Mouse (Mus musculus) liver, postnatal 0 days (tissue): Measurements from ENCODE around the gene Pde4d. TPM values are rescaled to one million over a fixed set of nuclear protein-coding genes. Genes with fewer than 3 reads are reported as not detected.
A peak's percentile ranks its signal among the peaks of the same experiment; 100 is the strongest.

Experiments used
- ATAC-seq: fragments of 200-750 bp; cut with Nextera tagmentation; 2 replicates; pipeline ENCODE4 v1.8.0; 2017; ENCODE audit warnings: mild to moderate bottlenecking, moderate library complexity
- DNase-seq: peaks from one replicate; pipeline ENCODE4 v3.0.0-alpha.2; 2016
- H3K27ac ChIP-seq: fragments of 300-500 bp; sonication (generic); 2 replicates; pipeline ENCODE4 v1.5.1; 2014; ENCODE audit warnings: antibody characterized with exemption, moderate library complexity, mild to moderate bottlenecking, low read depth
- H3K27me3 ChIP-seq: fragments of 300-500 bp; sonication (generic); 2 replicates; pipeline ENCODE4 v1.6.1; 2014; ENCODE audit warnings: low read length, control low read depth, mixed read lengths; ENCODE audit not compliant: insufficient read depth
- H3K36me3 ChIP-seq: fragments of 300-500 bp; sonication (generic); replicated peaks from 2 replicates; pipeline ENCODE4 v1.6.1; 2014; ENCODE audit warnings: mild to moderate bottlenecking, control low read depth, low read length, moderate library complexity, mixed read lengths; ENCODE audit not compliant: insufficient read depth
- H3K4me1 ChIP-seq: fragments of 300-500 bp; sonication (generic); 2 replicates; pipeline ENCODE4 v1.6.1; 2014; ENCODE audit warnings: antibody characterized with exemption, mild to moderate bottlenecking, control low read depth; ENCODE audit not compliant: insufficient read depth
- H3K4me2 ChIP-seq: fragments of 300-500 bp; sonication (generic); 2 replicates; pipeline ENCODE4 v1.6.1; 2014; ENCODE audit warnings: low read depth, mild to moderate bottlenecking, low read length, moderate library complexity, mixed read lengths
- H3K4me3 ChIP-seq: fragments of 300-500 bp; sonication (generic); 2 replicates; pipeline ENCODE4 v1.5.1; 2014; ENCODE audit warnings: low read depth, low read length
- H3K9ac ChIP-seq: fragments of 300-500 bp; sonication (generic); replicated peaks from 2 replicates; pipeline ENCODE4 v1.6.1; 2014; ENCODE audit warnings: mild to moderate bottlenecking, moderate library complexity
- H3K9me3 ChIP-seq: fragments of 300-500 bp; sonication (generic); 2 replicates; pipeline ENCODE4 v1.6.1; 2016; ENCODE audit warnings: mild to moderate bottlenecking, control low read depth, low read length, mixed read lengths
- CTCF ChIP-seq: sonication (generic); IDR thresholded peaks from 2 replicates; pipeline ENCODE4 v1.5.1; 2016; ENCODE audit warnings: antibody characterized with exemption, low read depth
- EP300 ChIP-seq: IDR thresholded peaks from 2 replicates; pipeline ENCODE4 v1.6.1; 2016; ENCODE audit warnings: antibody characterized with exemption, low read depth, mild to moderate bottlenecking
- WGBS: fragments of 180-500 bp; shearing (Covaris S2); extraction: QIAGEN DNeasy Blood & Tissue Kit; methylation state at CpG from one replicate; pipeline ENCODE4 v1.1.7; 2014; ENCODE audit not compliant: insufficient replicate concordance; 5-methylcytosine and 5-hydroxymethylcytosine counted together
- polyA plus RNA-seq: library from polyadenylated mRNA; unstranded; fragments of >200 nt; fragmentation: Nextera tagmentation; extraction: Ambion mirVana; gene quantifications from 2 replicates; pipeline ENCODE4 v1.2.1, GENCODE M21; 2015

The Pde4d gene
- polyA plus RNA-seq, 1 experiment from 2014 or later = 6.1 TPM

DNA sequence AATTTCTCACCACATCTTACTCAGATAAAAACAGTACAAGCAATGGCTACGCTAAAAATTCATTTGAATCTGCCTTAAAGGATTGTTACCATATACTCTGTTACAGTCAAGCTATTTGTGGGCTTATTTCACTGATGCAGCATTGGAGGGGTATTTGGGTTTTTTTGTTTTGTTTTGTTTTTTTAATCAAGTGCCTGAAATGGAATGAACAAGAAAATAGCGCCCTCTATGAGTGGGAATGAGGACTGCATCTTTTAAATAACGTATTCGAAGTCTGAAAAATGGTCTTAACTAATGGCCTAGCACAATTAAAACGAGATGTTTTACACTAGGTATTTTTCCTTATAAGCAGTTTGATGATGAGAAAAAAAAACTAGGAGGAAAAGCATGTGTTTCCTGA is 1098.5 kb downstream of the Pde4d start:
- Histone ChIP-seq H3K36me3 (no peaks in the 10 kb centered on the region), H3K4me3 (no peak overlapping the region), H3K4me1 (no peaks in the 10 kb centered on the region), H3K27me3 (no peaks in the 10 kb centered on the region), H3K4me2 (no peak overlapping the region), H3K27ac (no peak overlapping the region), H3K9ac (no peak overlapping the region), H3K9me3 (no peaks in the 10 kb centered on the region)
- TF ChIP-seq CTCF (peak; percentile 50), EP300 (no peak)
- ATAC-seq (no peak), DNase-seq (no peak)
- 62% methylated on average over 5 of the region's 5 CpGs for WGBS

DNA sequence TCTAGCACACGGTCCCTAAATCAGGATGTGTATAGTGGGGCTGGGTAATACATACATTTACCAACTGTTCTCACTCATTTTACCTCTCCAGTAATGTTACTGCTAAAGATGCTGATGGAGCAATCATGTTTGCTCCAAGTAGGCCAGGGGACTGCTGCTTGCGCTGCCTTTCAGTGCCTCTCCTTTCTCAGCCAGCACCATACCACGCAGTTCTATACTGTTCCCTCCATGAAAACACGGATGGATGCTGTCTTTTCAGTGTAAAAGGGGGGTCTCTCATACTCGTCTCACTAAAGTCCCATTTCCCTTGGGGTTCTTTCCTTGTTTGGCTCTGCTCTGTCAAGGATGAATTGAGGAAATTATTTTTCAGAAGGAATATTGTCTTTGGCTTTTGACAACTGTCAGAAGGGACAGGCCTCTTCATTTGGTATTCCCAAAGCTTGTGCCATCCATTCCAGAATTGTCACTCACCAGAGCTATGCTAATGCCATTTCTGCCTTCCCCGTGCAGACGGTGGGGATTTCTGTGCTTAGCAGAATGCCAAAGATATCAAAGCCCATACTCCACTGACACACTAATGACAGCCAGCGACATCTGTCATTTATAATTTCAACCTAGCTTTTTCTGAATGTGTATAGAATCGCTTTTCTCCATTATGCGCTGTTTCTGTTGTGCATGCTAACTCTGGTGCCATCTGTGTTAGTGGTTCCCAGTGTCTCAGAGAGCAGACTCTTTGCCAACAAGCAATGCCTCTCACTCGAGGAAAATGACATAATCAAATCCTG is 1099.2 kb downstream of the Pde4d start:
- no peak overlapping the region for H3K4me2 ChIP-seq
- no peak for ATAC-seq

DNA sequence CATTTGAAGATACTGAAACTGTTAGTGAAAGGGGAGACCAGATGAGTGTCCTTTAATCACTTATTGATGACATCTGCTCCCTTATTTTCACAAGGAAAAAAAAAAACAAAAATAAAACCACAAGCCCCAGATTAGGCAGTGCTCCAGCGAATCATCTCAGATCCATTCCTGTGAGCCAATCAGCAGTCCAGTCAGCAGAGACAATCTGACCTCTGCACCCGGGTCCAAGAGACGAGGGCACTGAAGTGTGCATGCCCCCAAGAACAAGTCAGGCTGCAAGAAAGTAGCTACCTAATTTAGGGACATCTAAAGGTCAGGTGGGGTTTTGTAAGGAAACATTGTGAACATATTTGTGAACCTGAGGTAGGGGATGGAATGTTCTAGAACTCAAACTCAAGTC is 1102.1 kb downstream of the Pde4d start:
- Histone ChIP-seq H3K9ac (no peak overlapping the region), H3K36me3 (no peaks in the 10 kb centered on the region), H3K4me2 (no peak overlapping the region), H3K9me3 (no peaks in the 10 kb centered on the region), H3K27me3 (no peaks in the 10 kb centered on the region), H3K27ac (no peak overlapping the region), H3K4me3 (no peak overlapping the region), H3K4me1 (peaks cover 4% of the 10 kb centered on the region; the same call in 1 of the 2 replicates)
- no peak for DNase-seq
- ATAC-seq = no peak
- 67% methylated on average over 3 of the region's 3 CpGs for WGBS
- TF ChIP-seq EP300 (no peak), CTCF (no peak)

More for the DNA sequence above, 1099.2 kb downstream of the Pde4d start:
- no peak for DNase-seq
- no peak overlapping the region for H3K4me3 ChIP-seq
- H3K27me3 ChIP-seq = no peaks in the 10 kb centered on the region
- no peak overlapping the region for H3K27ac ChIP-seq
- 81% methylated on average over 11 of the region's 11 CpGs for WGBS
- no peak for TF ChIP-seq CTCF
- no peak for TF ChIP-seq EP300
- H3K9ac ChIP-seq = no peak overlapping the region
- H3K4me1 ChIP-seq = no peaks in the 10 kb centered on the region
- no peaks in the 10 kb centered on the region for H3K36me3 ChIP-seq
- no peaks in the 10 kb centered on the region for H3K9me3 ChIP-seq

DNA sequence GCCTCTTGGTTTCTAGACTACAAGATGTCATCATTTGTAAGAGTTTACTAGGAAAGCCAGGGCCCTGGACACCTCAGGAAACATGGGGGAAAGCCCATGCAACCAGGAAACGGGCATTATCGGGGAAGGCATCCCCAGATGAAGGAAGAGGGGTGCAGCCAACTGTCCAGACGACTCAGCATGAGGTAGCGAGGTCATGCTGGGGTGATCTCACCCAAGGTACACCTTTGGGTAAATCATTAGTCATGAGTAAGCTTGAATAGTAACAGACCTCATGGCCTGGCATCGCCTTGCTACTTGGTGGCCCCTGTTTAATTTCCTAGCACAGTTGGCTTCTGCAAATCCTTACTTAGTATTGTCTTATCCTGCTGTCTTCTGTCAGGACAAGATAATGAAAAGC is 1105.8 kb downstream of the Pde4d start:
- no peak overlapping the region for H3K4me3 ChIP-seq
- peak; percentile 21 for DNase-seq
- TF ChIP-seq CTCF (no peak), EP300 (no peak)
- no peaks in the 10 kb centered on the region for H3K36me3 ChIP-seq
- no peaks in the 10 kb centered on the region for H3K9me3 ChIP-seq
- no peak overlapping the region for H3K9ac ChIP-seq
- H3K27me3 ChIP-seq = no peaks in the 10 kb centered on the region
- no peak overlapping the region for H3K27ac ChIP-seq
- 35% methylated on average over 5 of the region's 5 CpGs for WGBS
- H3K4me1 ChIP-seq = peaks cover 4% of the 10 kb centered on the region; the same call in 1 of the 2 replicates
- ATAC-seq = peak; percentile 64
- H3K4me2 ChIP-seq = no peak overlapping the region

DNA sequence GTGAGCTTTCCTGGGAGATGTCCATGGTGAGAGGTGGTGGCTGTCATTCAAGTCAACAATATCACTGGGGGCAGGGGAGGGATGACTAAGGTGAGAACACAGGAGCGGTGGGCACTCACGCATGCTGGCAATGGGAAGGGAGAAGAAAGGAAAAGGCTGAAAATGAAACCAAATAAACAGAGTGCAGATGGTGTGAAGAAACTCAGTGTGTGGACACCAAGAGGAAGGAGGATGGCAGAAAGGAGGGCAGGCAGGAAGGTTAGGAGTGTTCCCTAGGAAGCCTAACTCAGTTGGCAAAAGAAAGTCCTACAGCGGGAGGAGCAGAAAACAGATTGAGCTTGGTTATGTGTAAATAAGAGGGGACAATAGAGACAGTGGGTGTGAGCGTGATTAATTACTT is 1107.1 kb downstream of the Pde4d start:
- no peaks in the 10 kb centered on the region for H3K27me3 ChIP-seq
- H3K27ac ChIP-seq = no peak overlapping the region
- no peak overlapping the region for H3K4me2 ChIP-seq
- no peak for DNase-seq
- peaks cover 4% of the 10 kb centered on the region; the same call in 1 of the 2 replicates for H3K4me1 ChIP-seq
- no peak for ATAC-seq
- TF ChIP-seq EP300 (no peak), CTCF (no peak)
- 85% methylated on average over 4 of the region's 4 CpGs for WGBS
- no peaks in the 10 kb centered on the region for H3K36me3 ChIP-seq
- H3K9ac ChIP-seq = no peak overlapping the region
- H3K4me3 ChIP-seq = no peak overlapping the region
- H3K9me3 ChIP-seq = no peaks in the 10 kb centered on the region

DNA sequence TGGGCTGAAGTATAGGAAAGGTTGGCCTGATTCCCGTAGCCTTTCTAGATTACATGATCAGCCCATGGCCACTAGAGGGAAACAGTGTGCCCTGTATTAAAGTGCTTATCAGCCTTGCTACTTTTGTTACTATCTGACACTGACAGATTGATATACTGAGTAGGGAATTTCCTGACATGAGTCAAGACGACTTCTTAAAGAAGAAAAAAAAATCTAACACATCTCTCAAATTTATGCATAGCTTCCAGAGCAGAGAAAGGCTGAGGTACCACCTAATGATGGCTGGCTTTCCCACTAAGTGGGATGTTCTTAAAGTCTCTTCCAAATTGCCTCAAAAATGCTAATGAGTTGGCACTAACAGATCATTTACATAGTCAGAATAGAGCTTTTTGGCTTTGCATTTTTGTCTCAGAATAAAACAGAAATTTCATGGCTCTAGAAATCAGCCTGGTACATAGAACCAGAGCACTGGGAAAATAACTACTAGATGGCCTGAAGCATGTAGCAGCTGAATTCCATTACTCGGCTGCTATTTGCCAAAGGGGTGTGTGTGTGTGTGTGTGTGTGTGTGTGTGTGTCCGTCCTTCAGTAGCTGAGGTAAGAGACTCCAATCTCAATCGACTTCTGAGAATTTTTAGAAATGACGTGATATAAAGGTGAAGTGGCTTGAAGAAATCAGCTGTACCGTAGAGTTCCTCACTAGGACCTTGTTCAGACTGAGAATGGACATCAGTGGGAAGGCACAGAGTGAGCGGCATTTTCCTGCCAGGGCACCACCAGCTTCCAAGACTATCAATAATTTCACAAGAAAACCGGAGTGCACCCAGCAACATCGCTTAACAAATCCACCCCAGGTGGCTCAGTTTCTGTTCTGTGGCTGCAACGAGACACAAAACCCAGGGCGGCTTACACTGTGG is 1108.9 kb downstream of the Pde4d start:
- Histone ChIP-seq H3K27me3 (no peaks in the 10 kb centered on the region), H3K4me2 (no peak overlapping the region), H3K4me1 (peaks cover 4% of the 10 kb centered on the region; the same call in 1 of the 2 replicates), H3K9ac (no peak overlapping the region), H3K9me3 (no peaks in the 10 kb centered on the region), H3K4me3 (no peak overlapping the region), H3K27ac (no peak overlapping the region), H3K36me3 (no peaks in the 10 kb centered on the region)
- TF ChIP-seq CTCF (peak; percentile 81), EP300 (no peak)
- ATAC-seq (0 out of 2 replicates have a peak, but pooled peaks have one; percentile 35), DNase-seq (peak; percentile 33)
- 72% methylated on average over 12 of the region's 12 CpGs for WGBS
